Mouse (Mus musculus) stomach, embryonic 15.5 days (tissue): Measurements from ENCODE around the gene Hoxd9. TPM values are rescaled to one million over a fixed set of nuclear protein-coding genes. Genes with fewer than 3 reads are reported as not detected.

Experiments
- ATAC-seq: fragments of 200-750 bp; cut with Nextera tagmentation; 2 replicates; pipeline ENCODE4 v1.8.0; 2017; ENCODE audit warnings: low read depth, moderate number of reproducible peaks, moderate TSS enrichment; ENCODE audit not compliant: insufficient read depth, low FRiP score
- H3K27ac ChIP-seq: fragments of 300-500 bp; sonication (generic); 2 replicates; pipeline ENCODE4 v1.5.1; 2015; ENCODE audit warnings: mild to moderate bottlenecking, inconsistent platforms
- H3K27me3 ChIP-seq: fragments of 300-500 bp; sonication (generic); replicated peaks from 2 replicates; pipeline ENCODE4 v1.6.1; 2015; ENCODE audit warnings: inconsistent platforms
- H3K36me3 ChIP-seq: fragments of 300-500 bp; sonication (generic); 2 replicates; pipeline ENCODE4 v1.6.1; 2015; ENCODE audit warnings: inconsistent platforms
- H3K4me1 ChIP-seq: fragments of 300-500 bp; sonication (generic); 2 replicates; pipeline ENCODE4 v1.6.1; 2015; ENCODE audit warnings: inconsistent platforms
- H3K4me2 ChIP-seq: fragments of 300-500 bp; sonication (generic); 2 replicates; pipeline ENCODE4 v1.6.1; 2015; ENCODE audit warnings: mild to moderate bottlenecking, inconsistent platforms
- H3K4me3 ChIP-seq: fragments of 300-500 bp; sonication (generic); replicated peaks from 2 replicates; pipeline ENCODE4 v1.5.1; 2015; ENCODE audit warnings: inconsistent platforms
- H3K9ac ChIP-seq: fragments of 300-500 bp; sonication (generic); 2 replicates; pipeline ENCODE4 v1.6.1; 2015; ENCODE audit warnings: inconsistent platforms
- H3K9me3 ChIP-seq: fragments of 300-500 bp; sonication (generic); 2 replicates; pipeline ENCODE4 v1.6.1; 2016; ENCODE audit warnings: inconsistent platforms
- WGBS: fragments of 180-500 bp; shearing (Covaris S2); methylation state at CpG from one replicate; pipeline ENCODE4 v1.1.7; 2015; 5-methylcytosine and 5-hydroxymethylcytosine counted together
- polyA plus RNA-seq: library from polyadenylated mRNA; unstranded; fragments of >200 nt; fragmentation: Nextera tagmentation; extraction: Ambion mirVana; gene quantifications from 2 replicates; pipeline ENCODE4 v1.2.1, GENCODE M21; 2015

Hoxd9 gene
- polyA plus RNA-seq, 1 experiment from 2014 or later = 1.3 TPM

GRCm38 (mm10) chr2:74704999-74705466 lies 7.5 kb downstream of the Hoxd9 start:
- Histone ChIP-seq H3K36me3 (no peaks in the 10 kb centered on the region), H3K27me3 (peaks cover 90% of the 10 kb centered on the region), H3K4me2 (peak overlapping the region; percentile 87), H3K4me1 (peaks cover 13% of the 10 kb centered on the region), H3K4me3 (peak overlapping the region; percentile 44), H3K9me3 (no peaks in the 10 kb centered on the region), H3K9ac (peak overlapping the region; percentile 16), H3K27ac (peak overlapping the region; percentile 18; the same call in 1 of the 2 replicates)
- under 1% methylated on average over 46 of the region's 66 CpGs for WGBS
- ATAC-seq = no peak

DNA sequence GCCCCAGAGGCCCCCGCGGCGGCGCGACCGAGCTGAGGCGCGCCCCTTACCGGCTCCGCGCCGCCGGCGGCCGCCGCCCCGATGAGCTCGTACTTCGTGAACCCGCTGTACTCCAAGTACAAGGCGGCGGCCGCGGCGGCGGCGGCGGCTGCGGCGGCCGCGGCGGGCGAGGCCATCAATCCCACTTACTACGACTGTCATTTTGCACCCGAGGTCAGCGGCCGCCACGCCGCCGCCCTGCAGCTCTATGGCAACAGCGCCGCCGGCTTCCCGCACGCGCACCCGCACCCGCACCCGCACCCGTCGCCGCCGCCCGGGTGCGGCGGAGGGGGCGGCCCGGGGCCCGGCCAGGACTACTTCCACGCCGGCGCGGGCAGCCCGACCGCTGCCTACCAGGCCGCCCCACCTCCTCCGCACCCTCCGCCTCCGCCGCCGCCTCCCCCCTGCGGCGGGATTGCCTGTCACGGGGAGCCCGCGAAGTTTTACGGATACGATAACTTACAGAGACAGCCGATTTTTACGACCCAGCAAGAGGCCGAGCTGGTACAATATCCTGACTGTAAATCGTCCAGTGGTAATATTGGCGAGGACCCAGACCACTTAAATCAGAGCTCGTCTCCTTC lies 8.1 kb downstream of the Hoxd9 start:
- Histone ChIP-seq H3K9me3 (no peaks in the 10 kb centered on the region), H3K9ac (0 out of 2 replicates have a peak overlapping the region, but pooled peaks have one; percentile 16), H3K27ac (peak overlapping the region; percentile 18; the same call in 1 of the 2 replicates), H3K36me3 (no peaks in the 10 kb centered on the region), H3K4me1 (peaks cover 13% of the 10 kb centered on the region), H3K4me3 (peak overlapping the region; percentile 44), H3K4me2 (peak overlapping the region; percentile 87), H3K27me3 (peaks cover 90% of the 10 kb centered on the region)
- ATAC-seq = no peak
- under 1% methylated on average over 75 of the region's 85 CpGs for WGBS

DNA sequence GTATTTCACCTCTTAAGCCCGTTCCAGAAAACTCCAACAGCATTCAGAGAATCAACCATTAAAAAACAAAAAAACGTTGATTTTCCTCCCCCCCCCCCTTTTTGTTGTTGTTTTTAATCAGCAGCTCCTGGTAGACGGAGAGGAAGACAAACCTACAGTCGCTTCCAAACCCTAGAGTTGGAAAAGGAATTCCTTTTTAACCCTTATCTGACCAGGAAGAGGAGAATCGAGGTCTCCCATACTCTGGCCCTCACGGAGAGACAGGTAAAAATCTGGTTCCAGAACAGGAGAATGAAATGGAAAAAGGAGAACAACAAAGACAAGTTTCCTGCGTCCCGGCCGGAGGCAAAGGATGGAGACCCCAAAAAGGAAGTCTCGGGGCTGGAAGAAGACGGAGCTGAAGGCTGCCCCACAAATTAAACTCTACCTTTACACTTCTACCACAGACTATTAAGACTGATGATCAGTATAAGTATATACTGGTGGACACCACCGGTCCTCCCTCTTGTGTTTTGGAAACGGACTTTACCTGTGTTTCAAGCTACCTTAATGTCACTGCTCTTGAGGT lies 8.9 kb downstream of the Hoxd9 start:
- 3% methylated on average over 13 of the region's 13 CpGs for WGBS
- Histone ChIP-seq H3K27ac (no peak overlapping the region), H3K4me1 (peaks cover 13% of the 10 kb centered on the region), H3K36me3 (no peaks in the 10 kb centered on the region), H3K9me3 (no peaks in the 10 kb centered on the region), H3K4me3 (peak overlapping the region; percentile 44; the same call in 1 of the 2 replicates), H3K9ac (no peak overlapping the region), H3K27me3 (peaks cover 88% of the 10 kb centered on the region), H3K4me2 (no peak overlapping the region)
- no peak for ATAC-seq

DNA sequence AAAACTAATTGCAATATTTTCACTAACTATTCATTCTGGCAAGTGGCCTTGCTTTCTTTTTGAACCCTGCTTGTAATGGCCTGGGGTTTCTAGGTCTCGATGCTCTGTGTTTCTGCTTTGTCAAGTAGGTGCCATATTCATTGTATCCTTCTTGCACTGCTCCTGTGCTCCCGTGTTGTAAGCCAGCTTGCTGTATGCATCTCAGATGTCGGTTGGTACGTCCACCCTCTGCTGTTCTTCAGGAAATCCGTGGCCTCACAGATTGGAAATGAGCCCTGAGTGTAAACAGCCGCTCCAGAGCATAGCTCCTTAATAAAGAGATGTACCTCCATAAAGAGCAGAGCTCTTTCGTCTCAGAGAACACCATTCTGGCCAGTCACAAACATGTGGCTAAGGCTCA lies 10.1 kb downstream of the Hoxd9 start:
- Histone ChIP-seq H3K36me3 (no peaks in the 10 kb centered on the region), H3K4me2 (no peak overlapping the region), H3K4me1 (peaks cover 20% of the 10 kb centered on the region), H3K27me3 (peaks cover 94% of the 10 kb centered on the region), H3K9ac (no peak overlapping the region), H3K9me3 (no peaks in the 10 kb centered on the region), H3K4me3 (no peak overlapping the region), H3K27ac (no peak overlapping the region)
- whole genome bisulfite sequencing = 23% methylated on average over 7 of the region's 7 CpGs
- ATAC-seq = no peak

DNA sequence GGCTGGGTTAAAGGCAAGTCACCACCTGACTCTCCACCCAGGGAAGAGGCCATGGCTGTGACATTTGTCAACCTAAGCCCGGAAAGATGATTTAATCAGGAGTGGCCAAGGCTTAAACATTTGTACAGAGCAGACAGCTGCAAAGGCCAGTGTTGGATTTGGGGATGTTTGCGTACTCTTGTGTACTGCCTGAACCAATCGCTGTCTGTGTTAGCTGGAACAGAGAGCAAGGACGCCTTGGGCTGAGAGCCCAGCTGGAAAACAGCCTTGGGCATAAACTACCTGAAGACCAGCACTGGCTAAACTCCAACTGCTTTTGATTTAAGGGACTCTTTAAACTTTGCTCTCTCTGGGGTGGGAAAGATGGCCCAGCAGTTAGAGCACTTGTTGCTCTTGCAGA lies 11.1 kb downstream of the Hoxd9 start:
- no peaks in the 10 kb centered on the region for H3K9me3 ChIP-seq
- 21% methylated on average over 4 of the region's 4 CpGs for WGBS
- no peak overlapping the region for H3K27ac ChIP-seq
- H3K4me1 ChIP-seq = peaks cover 20% of the 10 kb centered on the region
- H3K27me3 ChIP-seq = peaks cover 94% of the 10 kb centered on the region
- H3K4me3 ChIP-seq = no peak overlapping the region
- ATAC-seq = no peak
- no peaks in the 10 kb centered on the region for H3K36me3 ChIP-seq
- H3K9ac ChIP-seq = no peak overlapping the region
- H3K4me2 ChIP-seq = no peak overlapping the region

GRCm38 (mm10) chr2:74709465-74710419 lies 12.2 kb downstream of the Hoxd9 start:
- H3K36me3 ChIP-seq = no peaks in the 10 kb centered on the region
- no peak overlapping the region for H3K27ac ChIP-seq
- H3K4me1 ChIP-seq = peaks cover 17% of the 10 kb centered on the region
- peaks cover 94% of the 10 kb centered on the region for H3K27me3 ChIP-seq
- no peak overlapping the region for H3K9ac ChIP-seq
- H3K9me3 ChIP-seq = no peaks in the 10 kb centered on the region
- H3K4me2 ChIP-seq = no peak overlapping the region
- no peak overlapping the region for H3K4me3 ChIP-seq
- 14% methylated on average over 5 of the region's 5 CpGs for WGBS
- ATAC-seq = no peak

- Histone ChIP-seq H3K9ac (no peak overlapping the region), H3K4me1 (peaks cover 9% of the 10 kb centered on the region), H3K36me3 (no peaks in the 10 kb centered on the region), H3K4me3 (no peak overlapping the region; the same call in 1 of the 2 replicates), H3K27ac (no peak overlapping the region), H3K27me3 (peaks cover 94% of the 10 kb centered on the region), H3K9me3 (no peaks in the 10 kb centered on the region), H3K4me2 (peak overlapping the region; percentile 10; the same call in 1 of the 2 replicates)
- 3% methylated on average over 16 of the region's 16 CpGs for WGBS
- no peak for ATAC-seq
These were observed 13.5 kb downstream of the Hoxd9 start for GRCm38 (mm10) chr2:74710929-74711543.

- H3K9ac ChIP-seq = no peak within 1 kb of the TSS
- no peaks in the 10 kb centered on the region for H3K36me3 ChIP-seq
- no peak within 1 kb of the TSS for H3K27ac ChIP-seq
- WGBS = under 1% methylated on average over 65 of the region's 65 CpGs
- H3K4me2 ChIP-seq = peak within 1 kb of the TSS; percentile 46
- peak within 1 kb of the TSS; percentile 38 for H3K4me3 ChIP-seq
- ATAC-seq = no peak
- peaks cover 94% of the 10 kb centered on the region for H3K27me3 ChIP-seq
- peaks cover 9% of the 10 kb centered on the region for H3K4me1 ChIP-seq
- H3K9me3 ChIP-seq = no peaks in the 10 kb centered on the region
These were observed 14.4 kb downstream of the Hoxd9 start, which contains the start of the genes Hoxd3 and Hoxd4 for GRCm38 (mm10) chr2:74711721-74712621. TSS of gene Hoxd3 (plus strand) at chr2:74711927. TSS of gene Hoxd4 (plus strand) at chr2:74711929.

GRCm38 (mm10) chr2:74713239-74714150 lies 16.0 kb downstream of the Hoxd9 start:
- Histone ChIP-seq H3K9me3 (no peaks in the 10 kb centered on the region), H3K4me2 (no peak overlapping the region), H3K36me3 (no peaks in the 10 kb centered on the region), H3K27me3 (peaks cover 93% of the 10 kb centered on the region), H3K27ac (no peak overlapping the region), H3K4me3 (no peak overlapping the region), H3K4me1 (peaks cover 9% of the 10 kb centered on the region), H3K9ac (no peak overlapping the region)
- no peak for ATAC-seq
- 16% methylated on average over 19 of the region's 19 CpGs for WGBS

DNA sequence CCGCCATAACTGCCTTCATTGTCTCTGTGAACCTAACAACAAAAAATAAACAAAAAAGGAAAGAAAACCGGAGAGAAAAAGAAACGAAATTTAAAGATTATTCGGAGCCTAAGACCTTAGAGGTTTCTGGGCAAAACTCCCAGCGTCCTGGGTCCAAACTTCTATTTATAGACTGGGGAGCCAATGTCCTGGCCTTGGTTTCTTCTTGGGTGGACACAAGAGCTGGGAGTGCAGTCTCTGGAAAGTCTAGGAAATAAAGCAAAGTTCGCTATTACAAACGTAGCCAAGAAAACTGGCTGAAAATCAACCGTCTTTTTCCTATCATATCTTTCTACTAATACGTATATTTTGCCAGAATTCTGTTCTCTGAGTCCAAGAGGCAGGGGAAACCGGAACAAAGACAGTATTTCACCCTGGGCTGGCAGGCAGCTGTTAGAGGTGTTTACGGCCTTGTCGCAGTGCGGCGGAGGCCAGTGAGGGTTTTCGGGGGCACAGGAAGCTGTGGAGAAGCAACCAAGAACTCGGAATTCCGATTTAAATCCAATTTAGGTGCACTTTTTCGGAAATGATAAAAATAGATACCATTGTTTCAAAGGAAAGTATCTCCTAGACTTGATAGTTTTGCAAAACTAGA lies 16.7 kb downstream of the Hoxd9 start:
- Histone ChIP-seq H3K36me3 (no peaks in the 10 kb centered on the region), H3K9me3 (no peaks in the 10 kb centered on the region), H3K4me1 (peaks cover 9% of the 10 kb centered on the region), H3K4me2 (no peak overlapping the region), H3K27ac (no peak overlapping the region; the same call in 1 of the 2 replicates), H3K4me3 (no peak overlapping the region), H3K9ac (no peak overlapping the region), H3K27me3 (peaks cover 90% of the 10 kb centered on the region)
- no peak for ATAC-seq
- WGBS = 12% methylated on average over 18 of the region's 18 CpGs
